Mouse (Mus musculus) forebrain, embryonic 11.5 days (tissue): ENCODE results near the gene Fzd5. TPM values are rescaled to one million over a fixed set of nuclear protein-coding genes. Genes with fewer than 3 reads are reported as not detected.
A peak's percentile ranks its signal among the peaks of the same experiment; 100 is the strongest.

ENCODE experiments used
- ATAC-seq: fragments of 200-750 bp; cut with Nextera tagmentation; replicated peaks from 2 replicates; pipeline ENCODE4 v1.8.0; 2017; ENCODE audit warnings: moderate TSS enrichment; ENCODE audit not compliant: low FRiP score
- DNase-seq: peaks from one replicate; pipeline ENCODE4 v3.0.0-alpha.2; 2017; ENCODE audit warnings: low spot score
- H3K27ac ChIP-seq: fragments of 300-500 bp; sonication (generic); 2 replicates; pipeline ENCODE4 v1.5.1; 2014; ENCODE audit warnings: low read depth, low read length
- H3K27me3 ChIP-seq: fragments of 300-500 bp; sonication (generic); 2 replicates; pipeline ENCODE4 v1.6.1; 2014; ENCODE audit warnings: mild to moderate bottlenecking, low read length, mixed read lengths; ENCODE audit not compliant: control insufficient read depth, insufficient read depth
- H3K36me3 ChIP-seq: fragments of 300-500 bp; sonication (generic); 2 replicates; pipeline ENCODE4 v1.6.1; 2014; ENCODE audit warnings: mild to moderate bottlenecking, low read length, moderate library complexity, mixed read lengths; ENCODE audit not compliant: control insufficient read depth, insufficient read depth
- H3K4me1 ChIP-seq: fragments of 300-500 bp; sonication (generic); replicated peaks from 2 replicates; pipeline ENCODE4 v1.6.1; 2014; ENCODE audit warnings: low read length, mixed read lengths; ENCODE audit not compliant: control insufficient read depth, insufficient read depth
- H3K4me2 ChIP-seq: fragments of 300-500 bp; sonication (generic); 2 replicates; pipeline ENCODE4 v1.6.1; 2014; ENCODE audit warnings: low read depth, mild to moderate bottlenecking, low read length, moderate library complexity, mixed read lengths; ENCODE audit not compliant: severe bottlenecking
- H3K4me3 ChIP-seq: fragments of 300-500 bp; sonication (generic); 2 replicates; pipeline ENCODE4 v1.5.1; 2014; ENCODE audit warnings: low read depth, low read length
- H3K9ac ChIP-seq: fragments of 300-500 bp; sonication (generic); 2 replicates; pipeline ENCODE4 v1.6.1; 2014; ENCODE audit warnings: low read length
- H3K9me3 ChIP-seq: fragments of 300-500 bp; sonication (generic); 2 replicates; pipeline ENCODE4 v1.6.1; 2016; ENCODE audit warnings: low read length, mixed read lengths; ENCODE audit not compliant: control insufficient read depth
- WGBS: fragments of 180-500 bp; shearing (Covaris S2); extraction: QIAGEN DNeasy Blood & Tissue Kit; methylation state at CpG from one replicate; pipeline ENCODE4 v1.1.7; 2014; 5-methylcytosine and 5-hydroxymethylcytosine counted together
- polyA plus RNA-seq: library from polyadenylated mRNA; unstranded; fragments of >200 nt; fragmentation: Nextera tagmentation; extraction: Ambion mirVana; gene quantifications from 2 replicates; pipeline ENCODE4 v1.2.1, GENCODE M21; 2014

The Fzd5 gene
- polyA plus RNA-seq, 1 experiment from 2014 or later = 0.95 TPM

- H3K4me2 ChIP-seq = no peak overlapping the region
- no peak overlapping the region for H3K27ac ChIP-seq
- no peaks in the 10 kb centered on the region for H3K27me3 ChIP-seq
- WGBS = 68% methylated on average over 7 of the region's 7 CpGs
- no peaks in the 10 kb centered on the region for H3K4me1 ChIP-seq
- no peak overlapping the region for H3K4me3 ChIP-seq
- H3K36me3 ChIP-seq = no peaks in the 10 kb centered on the region
- DNase-seq (no peak), ATAC-seq (no peak)
- no peaks in the 10 kb centered on the region for H3K9me3 ChIP-seq
- no peak overlapping the region for H3K9ac ChIP-seq
These were observed 18.6 kb upstream of the Fzd5 start for GRCm38 (mm10) chr1:64755971-64756639.

DNA sequence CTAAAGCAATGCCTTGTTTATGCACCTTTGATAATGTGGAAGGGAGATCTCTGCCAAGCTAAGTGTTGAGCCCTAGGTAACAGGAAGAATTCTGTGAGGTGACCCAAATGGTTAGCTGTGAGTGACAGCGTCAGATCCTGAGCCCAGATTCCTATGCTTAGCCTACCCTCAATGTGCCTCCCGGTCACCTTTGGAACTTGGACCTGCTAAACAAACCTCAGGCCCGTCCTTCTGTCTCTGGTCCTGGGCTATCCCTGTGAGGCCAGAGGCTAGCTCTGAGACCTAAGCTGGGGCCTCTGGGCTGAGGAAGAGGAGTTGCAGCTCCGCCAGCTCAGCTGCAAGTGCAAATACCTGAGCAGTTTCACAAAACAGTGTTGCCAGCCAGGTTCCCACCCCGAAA, 17.1 kb upstream of the Fzd5 start:
- ATAC-seq (no peak), DNase-seq (no peak)
- H3K4me1 ChIP-seq = no peaks in the 10 kb centered on the region
- H3K9me3 ChIP-seq = no peaks in the 10 kb centered on the region
- 93% methylated on average over 5 of the region's 5 CpGs for WGBS
- no peaks in the 10 kb centered on the region for H3K36me3 ChIP-seq
- no peak overlapping the region for H3K9ac ChIP-seq
- H3K4me3 ChIP-seq = no peak overlapping the region
- H3K27ac ChIP-seq = no peak overlapping the region
- H3K27me3 ChIP-seq = no peaks in the 10 kb centered on the region
- H3K4me2 ChIP-seq = no peak overlapping the region

DNA sequence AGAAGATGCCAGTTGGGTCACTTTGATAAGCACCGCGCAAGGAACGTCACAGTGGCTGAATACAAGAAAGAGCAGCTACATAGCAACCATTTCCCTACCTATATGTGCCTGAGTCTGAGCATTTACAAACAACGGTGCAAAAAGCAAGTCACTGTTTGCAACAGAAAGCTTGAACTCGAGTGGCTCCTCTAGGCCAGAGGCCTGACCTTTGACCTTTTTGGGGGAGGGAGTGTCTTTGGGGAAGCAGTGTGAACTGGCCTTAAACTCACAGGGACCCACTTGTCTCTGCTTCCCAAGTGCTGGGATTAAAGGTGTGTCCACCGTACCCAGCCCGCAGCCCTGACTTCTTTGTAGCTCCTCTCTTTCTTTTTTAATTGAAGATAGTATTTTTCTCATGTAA, 16.1 kb upstream of the Fzd5 start:
- WGBS = 71% methylated on average over 7 of the region's 7 CpGs
- no peak for ATAC-seq
- no peak overlapping the region for H3K9ac ChIP-seq

DNA sequence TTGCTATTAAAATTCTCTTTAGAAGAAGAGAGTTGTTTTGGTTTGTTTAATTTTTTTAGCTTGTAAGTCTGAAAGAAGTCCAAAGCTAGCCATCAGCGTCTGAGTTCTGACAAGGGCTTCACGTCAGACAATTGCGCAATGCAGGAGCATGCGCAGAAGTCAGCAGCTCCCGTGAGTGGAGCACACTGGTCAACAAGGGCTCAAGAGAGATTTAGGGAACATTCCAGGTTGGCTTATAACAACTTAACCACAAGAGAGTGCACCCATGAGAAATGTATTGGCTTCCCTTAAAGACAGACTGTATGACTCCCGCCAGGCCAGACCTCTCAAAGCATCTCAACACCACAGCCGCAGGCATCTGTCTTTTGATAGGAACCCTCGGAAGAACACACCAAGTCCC, 15.6 kb upstream of the Fzd5 start:
- no peak overlapping the region for H3K27ac ChIP-seq
- no peaks in the 10 kb centered on the region for H3K36me3 ChIP-seq
- ATAC-seq (no peak), DNase-seq (no peak)
- no peak overlapping the region for H3K4me2 ChIP-seq
- no peaks in the 10 kb centered on the region for H3K27me3 ChIP-seq
- H3K9ac ChIP-seq = no peak overlapping the region
- no peak overlapping the region for H3K4me3 ChIP-seq
- 93% methylated on average over 8 of the region's 8 CpGs for WGBS
- H3K4me1 ChIP-seq = no peaks in the 10 kb centered on the region
- H3K9me3 ChIP-seq = no peaks in the 10 kb centered on the region

More for the DNA sequence above, 16.1 kb upstream of the Fzd5 start:
- DNase-seq = no peak
- Histone ChIP-seq H3K9me3 (no peaks in the 10 kb centered on the region), H3K27ac (no peak overlapping the region), H3K27me3 (no peaks in the 10 kb centered on the region), H3K4me1 (no peaks in the 10 kb centered on the region), H3K4me2 (no peak overlapping the region), H3K36me3 (no peaks in the 10 kb centered on the region), H3K4me3 (no peak overlapping the region)

DNA sequence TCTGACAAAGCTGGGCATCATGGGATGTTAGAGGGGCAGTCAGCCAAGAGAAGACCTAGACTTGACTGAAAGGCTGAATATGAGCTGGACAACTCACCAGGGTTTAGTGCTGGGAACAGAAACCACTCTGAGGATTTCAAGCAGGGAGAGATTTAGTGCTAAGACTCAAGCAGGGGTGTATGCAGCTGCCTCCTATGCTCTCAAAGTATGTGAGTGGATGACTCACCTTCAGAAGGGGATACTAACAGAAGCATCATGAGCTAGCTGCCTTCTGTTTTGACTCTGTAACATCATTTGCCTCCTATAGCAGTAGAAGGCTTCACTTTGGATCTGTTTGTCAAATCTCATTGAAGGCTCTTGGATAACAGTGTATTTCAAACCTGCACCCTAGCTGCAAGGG, 7.1 kb upstream of the Fzd5 start:
- Histone ChIP-seq H3K9me3 (no peaks in the 10 kb centered on the region), H3K4me1 (no peaks in the 10 kb centered on the region), H3K4me3 (no peak overlapping the region), H3K36me3 (no peaks in the 10 kb centered on the region), H3K9ac (no peak overlapping the region), H3K4me2 (no peak overlapping the region), H3K27me3 (peaks cover 2% of the 10 kb centered on the region; the same call in 1 of the 2 replicates), H3K27ac (no peak overlapping the region)
- DNase-seq (no peak), ATAC-seq (no peak)

DNA sequence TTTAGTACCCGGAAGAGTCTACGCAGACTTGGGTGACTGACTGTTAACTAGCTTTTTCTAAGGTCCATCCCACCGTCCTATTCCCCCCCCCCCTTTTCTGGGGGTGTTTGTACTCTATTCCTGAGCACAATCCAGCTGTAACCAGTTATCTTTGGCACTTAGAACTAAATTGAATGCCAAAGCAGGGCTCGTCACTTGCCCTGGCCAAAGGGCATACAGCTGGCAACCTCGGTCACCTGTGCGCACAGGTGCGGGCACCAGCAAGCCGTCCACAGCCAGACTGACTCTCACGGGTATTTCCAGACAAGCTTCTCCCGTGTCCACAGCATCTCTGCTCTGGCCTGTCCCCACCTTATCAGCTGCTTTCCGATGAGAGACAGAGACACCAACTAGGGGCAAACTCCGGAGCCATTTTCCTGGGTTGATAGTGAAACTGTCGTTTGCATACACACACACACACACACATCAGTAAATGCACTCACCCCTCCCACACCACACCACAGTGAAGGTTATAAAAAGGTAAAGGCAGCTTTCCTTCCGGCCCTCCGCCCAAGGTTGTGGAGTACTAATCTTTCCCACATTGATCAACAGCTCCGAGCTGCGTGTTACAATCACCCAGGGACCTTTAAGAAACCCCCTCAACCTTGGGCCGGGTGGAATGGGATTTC, 5.3 kb upstream of the Fzd5 start:
- 88% methylated on average over 18 of the region's 18 CpGs for WGBS
- H3K36me3 ChIP-seq = no peaks in the 10 kb centered on the region
- no peak for ATAC-seq
- H3K4me2 ChIP-seq = no peak overlapping the region
- H3K4me1 ChIP-seq = peaks cover 6% of the 10 kb centered on the region; the same call in 1 of the 2 replicates
- H3K9ac ChIP-seq = no peak overlapping the region
- H3K27ac ChIP-seq = no peak overlapping the region
- no peaks in the 10 kb centered on the region for H3K9me3 ChIP-seq
- peaks cover 10% of the 10 kb centered on the region; the same call in 1 of the 2 replicates for H3K27me3 ChIP-seq
- DNase-seq = no peak
- H3K4me3 ChIP-seq = no peak overlapping the region

- peaks cover 21% of the 10 kb centered on the region for H3K4me1 ChIP-seq
- no peaks in the 10 kb centered on the region for H3K9me3 ChIP-seq
- DNase-seq (peak; percentile 64), ATAC-seq (no peak)
- peak overlapping the region; percentile 98 for H3K4me2 ChIP-seq
- peak overlapping the region; percentile 29; the same call in 1 of the 2 replicates for H3K9ac ChIP-seq
- H3K4me3 ChIP-seq = peak overlapping the region; percentile 59
- no peaks in the 10 kb centered on the region for H3K36me3 ChIP-seq
- peaks cover 36% of the 10 kb centered on the region for H3K27me3 ChIP-seq
- under 1% methylated on average over 14 of the region's 14 CpGs for WGBS
- 0 out of 2 replicates have a peak overlapping the region, but pooled peaks have one; percentile 25 for H3K27ac ChIP-seq
These were observed 1.1 kb upstream of the Fzd5 start for GRCm38 (mm10) chr1:64738661-64739082.

DNA sequence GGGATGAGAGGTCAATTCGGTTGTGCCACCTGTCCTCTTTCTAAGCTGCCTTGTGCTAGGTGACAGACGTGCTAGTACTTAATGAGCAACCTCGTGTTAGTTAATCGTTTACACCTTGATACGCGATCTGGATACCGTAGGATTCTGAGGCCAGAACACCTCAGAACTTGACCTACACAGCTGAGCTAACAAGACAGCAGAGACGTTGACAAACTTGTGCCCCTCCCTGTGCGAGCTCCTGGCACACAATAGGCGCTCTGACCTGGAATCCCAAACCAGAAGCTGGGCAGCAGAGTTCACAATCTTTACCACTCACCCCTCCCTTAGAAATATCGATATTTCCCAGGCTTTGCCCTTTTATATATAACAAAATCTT, 617 bp upstream of the Fzd5 start:
- Histone ChIP-seq H3K4me3 (peak overlapping the region; percentile 59), H3K4me1 (peaks cover 25% of the 10 kb centered on the region), H3K27me3 (peaks cover 40% of the 10 kb centered on the region), H3K27ac (no peak overlapping the region), H3K9me3 (no peaks in the 10 kb centered on the region), H3K36me3 (no peaks in the 10 kb centered on the region), H3K9ac (no peak overlapping the region; the same call in 1 of the 2 replicates), H3K4me2 (peak overlapping the region; percentile 98)
- DNase-seq = no peak
- WGBS = under 1% methylated on average over 11 of the region's 11 CpGs
- ATAC-seq = no peak; the same call in 1 of the 2 replicates
